Mouse (Mus musculus) bone marrow, adult 2 months (tissue): ENCODE results near the gene Drc1.

Experiments used
- CTCF ChIP-seq: fragments of 200-500 bp; IDR thresholded peaks from 2 replicates; pipeline ENCODE4 v1.5.1; 2011; ENCODE audit warnings: low read length, control low read depth; ENCODE audit not compliant: control insufficient read depth, insufficient read depth
- POLR2A ChIP-seq: fragments of 200-500 bp; IDR thresholded peaks from 2 replicates; pipeline ENCODE4 v1.6.1; 2011; ENCODE audit warnings: low read depth, mild to moderate bottlenecking, control low read depth, low read length, borderline replicate concordance; ENCODE audit not compliant: control insufficient read depth

GRCm38 (mm10) chr5:30401165-30401564 is 120.0 kb downstream of the Drc1 start:
- TF ChIP-seq POLR2A, result no peak
- no peak for TF ChIP-seq CTCF
